ENCODE assay signal across 7 mouse cellular contexts in the genomic region with DNA sequence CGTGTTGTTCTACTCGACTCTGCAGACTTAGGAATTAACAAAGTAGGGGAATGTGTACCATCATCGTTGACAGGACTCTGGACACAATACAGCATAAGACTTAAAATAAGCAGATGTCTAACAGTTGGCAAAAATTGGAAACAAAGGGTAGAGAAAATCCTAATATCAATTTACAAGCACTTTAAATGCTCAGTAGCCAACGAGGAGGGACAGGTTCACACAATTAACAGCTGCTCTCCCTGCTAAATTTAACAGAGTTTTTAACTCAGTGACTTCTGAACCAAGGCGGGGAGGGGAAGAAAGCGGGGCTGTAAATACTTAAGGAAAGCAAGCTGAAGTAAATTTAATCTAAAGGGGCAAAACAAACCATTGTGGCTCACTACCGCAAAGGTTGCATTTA. TPM values are rescaled to one million over a fixed set of nuclear protein-coding genes. Genes with fewer than 3 reads are reported as not detected.
DNase-seq lines count a peak whose midpoint lies in the region; ATAC-seq lines count a peak whose summit lies in the region.

No protein-coding gene starts in this region.

- no peak for DNase-seq in neural tube, embryonic 11.5 days (ENCODE audit: low spot score)
- no peak for DNase-seq in neural tube, embryonic 10.5 days (ENCODE audit: extremely low spot score, low spot score)
- DNase-seq in liver, embryonic 13.5 days = no peak
- DNase-seq in ovary, postnatal 10 days (ENCODE audit: low spot score) = no peak
- DNase-seq in right cerebral cortex, postnatal 36 days (ENCODE audit: low spot score in 2 of 2) = no peak
- no peak for DNase-seq in left cerebral cortex, adult 18-20 months (ENCODE audit: low spot score in 2 of 2)

- peak overlapping the region; percentile 53 for H3K4me2 ChIP-seq in neural tube, embryonic 11.5 days (ENCODE audit: low read depth)
- H3K4me2 ChIP-seq in forebrain, embryonic 16.5 days (ENCODE audit: low read length) = peak overlapping the region; percentile 83
- peak overlapping the region; percentile 82 for H3K4me2 ChIP-seq in liver, embryonic 13.5 days

- no peaks in the 10 kb centered on the region for H3K9me3 ChIP-seq in neural tube, embryonic 11.5 days (ENCODE audit: control insufficient read depth, low read length)
- no peaks in the 10 kb centered on the region for H3K9me3 ChIP-seq in forebrain, embryonic 16.5 days (ENCODE audit: control insufficient read depth, low read length)
- H3K9me3 ChIP-seq in liver, embryonic 13.5 days (replicated peaks) = no peaks in the 10 kb centered on the region

- WGBS in neural tube, embryonic 11.5 days = 63% methylated on average over 7 of the region's 7 CpGs
- WGBS in forebrain, embryonic 16.5 days = 49% methylated on average over 7 of the region's 7 CpGs
- WGBS in liver, embryonic 13.5 days (ENCODE audit: insufficient replicate concordance) = 54% methylated on average over 7 of the region's 7 CpGs

- H3K27ac ChIP-seq in neural tube, embryonic 11.5 days (ENCODE audit: low read depth, low read length) = no peak overlapping the region
- no peak overlapping the region for H3K27ac ChIP-seq in forebrain, embryonic 16.5 days (ENCODE audit: low read length)
- no peak overlapping the region for H3K27ac ChIP-seq in liver, embryonic 13.5 days

- H3K9ac ChIP-seq in neural tube, embryonic 11.5 days (ENCODE audit: low read length) = no peak overlapping the region; the same call in 1 of the 2 replicates
- H3K9ac ChIP-seq in forebrain, embryonic 16.5 days (replicated peaks; ENCODE audit: low read depth, low read length) = peak overlapping the region; percentile 91; the same call in 1 of the 2 replicates
- H3K9ac ChIP-seq in liver, embryonic 13.5 days = peak overlapping the region; percentile 75

- 0 out of 2 replicates have a peak, but pooled peaks cover 3% of the 10 kb centered on the region for H3K4me1 ChIP-seq in neural tube, embryonic 11.5 days (ENCODE audit: control insufficient read depth, insufficient read depth, low read length)
- H3K4me1 ChIP-seq in forebrain, embryonic 16.5 days (replicated peaks; ENCODE audit: control insufficient read depth, insufficient read depth, low read length) = peaks cover 27% of the 10 kb centered on the region
- H3K4me1 ChIP-seq in liver, embryonic 13.5 days (replicated peaks) = peaks cover 43% of the 10 kb centered on the region

- H3K27me3 ChIP-seq in neural tube, embryonic 11.5 days (ENCODE audit: control insufficient read depth, insufficient read depth, low read length) = no peaks in the 10 kb centered on the region
- no peaks in the 10 kb centered on the region for H3K27me3 ChIP-seq in forebrain, embryonic 16.5 days (replicated peaks; ENCODE audit: control insufficient read depth, insufficient read depth, low read length)
- H3K27me3 ChIP-seq in liver, embryonic 13.5 days = peaks cover 44% of the 10 kb centered on the region

- ATAC-seq in neural tube, embryonic 11.5 days (ENCODE audit: insufficient read depth, low FRiP score, low TSS enrichment) = no peak
- no peak for ATAC-seq in forebrain, embryonic 16.5 days
- no peak for ATAC-seq in liver, embryonic 13.5 days (ENCODE audit: low read depth)

- peak overlapping the region; percentile 68; the same call in 1 of the 2 replicates for H3K4me3 ChIP-seq in neural tube, embryonic 11.5 days (ENCODE audit: low read depth, low read length)
- peak overlapping the region; percentile 76 for H3K4me3 ChIP-seq in forebrain, embryonic 16.5 days (replicated peaks; ENCODE audit: low read length)
- H3K4me3 ChIP-seq in liver, embryonic 13.5 days (replicated peaks) = peak overlapping the region; percentile 73

- H3K36me3 ChIP-seq in neural tube, embryonic 11.5 days (ENCODE audit: control insufficient read depth, insufficient read depth, low read length) = no peaks in the 10 kb centered on the region
- H3K36me3 ChIP-seq in forebrain, embryonic 16.5 days (ENCODE audit: control insufficient read depth, insufficient read depth) = no peaks in the 10 kb centered on the region
- H3K36me3 ChIP-seq in liver, embryonic 13.5 days = no peaks in the 10 kb centered on the region

RNA-seq across cellular contexts. Expression of gene Ankrd44, which starts 1.4 kb away (rescaled TPM):
- polyA plus RNA-seq in neural tube, embryonic 11.5 days (2014; fragmentation: Nextera tagmentation; extraction: Ambion mirVana) = 13.3 and 14.5 TPM in 2 replicates
- polyA plus RNA-seq in forebrain, embryonic 16.5 days (2015; fragmentation: Nextera tagmentation; extraction: Ambion mirVana) = 24.0 and 28.2 TPM in 2 replicates
- 3.0 and 3.6 TPM in 2 replicates for polyA plus RNA-seq in liver, embryonic 13.5 days (2015; fragmentation: Nextera tagmentation; extraction: Ambion mirVana)
- total RNA-seq in left cerebral cortex, adult 18-20 months (2021) = 10 to 100 TPM; 21.9 to 23.0 TPM
